Mouse (Mus musculus) cerebellum, postnatal 25 days (tissue): Measurements from ENCODE around the gene Nrros.
"Not testable (repeated sequence)": the region's sequence is repeated elsewhere in the genome, so short reads cannot be mapped to it uniquely, and the experiment has no call there.

Source experiments
- DNase-seq, 2 experiments: peaks; one replicate each; pipeline ENCODE4 v3.0.0; 2021; ENCODE audit warnings: mixed read lengths in 2 of 2

Gene Nrros

GRCm38 (mm10) chr16:32114406-32114805, 51.0 kb downstream of the Nrros start:
- DNase-seq: no peak

GRCm38 (mm10) chr16:32113541-32114218, 51.7 kb downstream of the Nrros start:
- peak; percentile 10 to 39 for DNase-seq

- peak in 1 of 2 experiments; percentile 12 for DNase-seq
Observed at GRCm38 (mm10) chr16:32110951-32111699, 54.3 kb downstream of the Nrros start.

- DNase-seq: no peak
Observed at GRCm38 (mm10) chr16:32108578-32108977, 56.8 kb downstream of the Nrros start.

GRCm38 (mm10) chr16:32108170-32108569, 57.2 kb downstream of the Nrros start:
- DNase-seq: no peak

- DNase-seq: no peak
Observed at GRCm38 (mm10) chr16:32107342-32108045, 57.9 kb downstream of the Nrros start.

GRCm38 (mm10) chr16:32105698-32106097, 59.7 kb downstream of the Nrros start:
- DNase-seq: no peak

- DNase-seq: no peak
Observed at GRCm38 (mm10) chr16:32102295-32102694, 63.1 kb downstream of the Nrros start.

- DNase-seq: peak; percentile 92 to 94
Observed at GRCm38 (mm10) chr16:32099638-32100150, 65.7 kb downstream of the Nrros start, which contains the start of the genes Pigx and Cep19. Pigx (minus strand) TSS chr16:32099740. Cep19 (plus strand) TSS chr16:32099800.

- no peak for DNase-seq
Observed at GRCm38 (mm10) chr16:32098897-32099637, 66.3 kb downstream of the Nrros start.

- DNase-seq: not testable (repeated sequence)
Observed at GRCm38 (mm10) chr16:32097757-32098156, 67.6 kb downstream of the Nrros start.
